Mouse (Mus musculus): ENCODE results near the gene Hnrnpf.

The Hnrnpf gene

GRCm38 (mm10) chr6:117891369-117892160, 8.6 kb upstream of the Hnrnpf start:
- DNase-seq (ENCODE audit: low spot score in 2 of 2): no peak

GRCm38 (mm10) chr6:117892386-117892785, 7.7 kb upstream of the Hnrnpf start:
- DNase-seq (ENCODE audit: low spot score in 2 of 2): no peak

DNA sequence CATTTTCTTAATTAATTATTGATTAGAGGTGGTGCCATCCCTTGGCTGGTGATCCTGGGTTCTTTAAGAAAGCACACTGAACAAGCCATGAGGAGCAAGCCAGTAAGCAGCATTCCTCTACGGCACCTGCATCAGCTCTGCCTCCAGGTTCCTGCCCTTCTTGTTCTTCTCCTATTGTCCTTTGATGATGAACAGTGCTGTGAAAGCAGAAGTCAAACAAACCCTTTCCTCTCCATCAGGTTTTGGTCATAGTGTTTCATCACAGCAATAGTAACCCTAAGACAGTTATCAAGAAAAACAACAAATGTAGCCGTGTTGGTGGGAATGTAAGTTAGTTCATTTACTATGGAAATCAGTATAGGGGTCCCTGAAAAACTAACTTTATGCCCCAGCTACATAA, 6.7 kb upstream of the Hnrnpf start:
- DNase-seq (ENCODE audit: low spot score in 2 of 2): no peak

- no peak for DNase-seq (ENCODE audit: low spot score in 2 of 2)
These were observed 2.3 kb upstream of the Hnrnpf start for GRCm38 (mm10) chr6:117897800-117898199.

DNA sequence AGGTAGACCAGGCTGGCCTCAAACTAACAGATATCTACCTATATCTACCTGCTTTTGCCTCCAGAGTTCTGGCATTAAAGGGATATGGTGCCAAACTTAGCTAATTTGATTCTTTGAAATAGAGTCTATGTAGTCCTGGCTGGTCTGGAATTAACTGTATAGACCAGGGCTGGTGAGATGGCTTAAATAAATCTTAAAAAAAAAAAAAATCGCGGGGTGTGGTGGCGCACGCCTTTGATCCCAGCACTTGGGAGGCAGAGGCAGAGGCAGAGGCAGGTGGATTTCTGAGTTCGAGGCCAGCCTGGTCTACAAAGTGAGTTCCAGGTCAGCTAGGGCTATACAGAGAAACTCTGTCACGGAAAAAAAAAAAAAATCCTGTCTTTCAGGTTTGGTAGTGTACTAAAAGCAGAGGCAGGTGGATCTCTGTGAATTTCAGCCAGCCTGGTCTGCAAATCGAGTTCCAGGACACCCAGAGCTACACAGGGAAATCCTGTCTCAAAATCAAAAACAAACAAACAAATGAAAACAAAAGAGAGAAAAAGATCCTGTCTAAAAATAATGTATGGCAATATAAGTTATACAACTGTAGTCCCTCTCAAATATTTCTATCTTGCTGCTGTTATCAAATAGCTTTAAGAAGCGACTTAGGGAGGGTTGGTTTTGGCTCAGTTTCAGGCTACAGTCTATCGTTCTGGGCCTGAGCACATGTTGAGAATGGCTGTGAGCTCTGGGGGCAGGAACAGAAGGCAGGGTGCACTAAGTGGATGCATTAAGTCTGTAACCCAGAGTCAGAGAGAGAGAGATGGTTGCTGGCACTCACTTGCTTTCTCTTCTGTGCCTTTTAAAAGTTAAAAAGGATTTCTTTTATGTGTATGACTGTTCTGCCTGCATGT, 1.6 kb downstream of the Hnrnpf start:
- no peak for DNase-seq (ENCODE audit: low spot score in 2 of 2)

- DNase-seq (ENCODE audit: low spot score in 2 of 2): no peak
These were observed 2.4 kb downstream of the Hnrnpf start for GRCm38 (mm10) chr6:117902556-117902955.

DNA sequence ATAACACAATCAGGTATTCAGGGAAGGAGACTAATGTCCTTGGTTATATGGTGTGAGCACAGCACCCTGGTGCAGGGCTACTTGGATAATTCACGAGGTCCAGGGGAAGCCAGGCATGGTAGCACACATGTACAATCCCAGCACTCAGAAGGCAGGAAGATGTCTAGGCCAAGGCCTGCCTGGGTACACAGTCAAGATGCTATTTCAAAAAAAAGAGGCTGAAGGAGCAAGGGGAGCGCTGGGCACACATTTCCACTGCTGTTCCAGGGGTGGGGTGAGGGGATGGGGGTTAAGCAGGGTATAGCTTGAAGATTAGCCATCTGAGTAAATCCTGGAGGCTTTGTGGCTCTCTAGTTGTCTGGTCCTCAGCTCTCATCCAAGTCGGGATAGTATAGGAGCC, 3.7 kb downstream of the Hnrnpf start:
- no peak for DNase-seq (ENCODE audit: low spot score in 2 of 2)

- DNase-seq (ENCODE audit: low spot score in 2 of 2): no peak
These were observed 5.3 kb downstream of the Hnrnpf start for GRCm38 (mm10) chr6:117905260-117905930.

GRCm38 (mm10) chr6:117906015-117906531, 5.9 kb downstream of the Hnrnpf start:
- peak in 1 of 2 experiments; percentile 34 for DNase-seq (ENCODE audit: low spot score in 2 of 2)

- DNase-seq (ENCODE audit: low spot score in 2 of 2): peak; percentile 97 to 98
These were observed 6.6 kb downstream of the Hnrnpf start for GRCm38 (mm10) chr6:117906590-117907271.

DNA sequence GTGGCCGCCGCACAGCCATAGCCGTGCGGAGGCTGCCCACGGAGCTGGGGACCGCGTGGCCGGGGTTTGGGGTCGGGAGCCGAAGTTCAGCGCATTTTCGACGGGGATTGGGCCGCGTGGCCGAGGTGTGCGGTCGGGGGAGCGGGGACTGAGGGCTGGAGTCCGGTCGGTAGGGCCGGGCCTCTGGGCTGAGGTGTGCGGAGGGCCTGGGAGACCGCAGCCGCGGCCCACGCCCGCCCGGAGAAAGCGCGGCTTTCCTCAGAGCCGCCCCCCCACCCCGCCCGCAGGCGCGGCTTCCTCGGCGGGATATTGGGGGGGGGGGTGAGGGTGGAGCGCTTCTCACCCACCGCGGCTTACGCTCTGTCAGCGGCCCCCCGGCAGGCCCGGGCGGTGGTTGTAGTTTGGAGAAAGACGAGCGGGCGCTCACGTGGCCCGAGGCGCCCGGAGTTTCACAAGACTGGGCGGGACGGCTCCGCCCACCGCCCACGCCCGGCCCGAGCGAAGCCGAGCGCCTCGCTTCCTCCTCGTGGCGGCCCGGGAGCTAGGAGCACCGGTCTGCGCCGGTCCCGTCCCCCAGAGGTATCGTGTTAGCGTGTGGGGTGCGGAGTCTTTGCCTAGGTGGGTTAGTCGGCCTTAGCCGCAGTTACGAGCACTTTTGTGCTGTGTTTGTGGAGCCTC, 7.3 kb downstream of the Hnrnpf start:
- peak; percentile 39 to 51 for DNase-seq (ENCODE audit: low spot score in 2 of 2)

GRCm38 (mm10) chr6:117907979-117908355, 7.8 kb downstream of the Hnrnpf start:
- DNase-seq (ENCODE audit: low spot score in 2 of 2): peak in 1 of 2 experiments; percentile 9

DNA sequence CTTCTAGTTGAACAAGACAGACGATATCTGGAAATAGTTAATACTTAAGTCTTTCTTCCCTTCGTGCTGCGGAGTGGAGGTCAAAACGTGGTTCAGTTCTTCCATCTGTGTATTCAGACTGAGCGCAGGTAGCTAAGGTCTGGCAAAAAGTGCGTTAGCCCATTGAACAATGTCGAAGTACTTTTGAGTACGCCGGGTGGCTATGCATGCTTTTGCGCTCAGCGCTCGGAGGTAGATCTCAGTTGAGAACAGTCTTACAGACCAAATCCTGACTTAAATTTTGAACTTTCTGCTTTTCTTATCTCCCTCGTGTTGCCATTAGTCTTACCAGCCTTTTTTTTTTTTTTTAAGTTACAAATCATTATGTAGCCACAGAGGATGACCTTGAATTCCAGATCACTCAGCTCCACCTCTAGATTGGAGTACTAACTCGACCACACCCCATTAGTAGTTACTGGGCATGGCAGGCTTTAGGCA, 8.3 kb downstream of the Hnrnpf start:
- DNase-seq (ENCODE audit: low spot score in 2 of 2): no peak

- no peak for DNase-seq (ENCODE audit: low spot score in 2 of 2)
These were observed 10.1 kb downstream of the Hnrnpf start for GRCm38 (mm10) chr6:117910120-117910661.

GRCm38 (mm10) chr6:117914541-117914940, 14.4 kb downstream of the Hnrnpf start:
- no peak for DNase-seq (ENCODE audit: low spot score in 2 of 2)

- no peak for DNase-seq (ENCODE audit: low spot score in 2 of 2)
These were observed 16.1 kb downstream of the Hnrnpf start for GRCm38 (mm10) chr6:117916205-117916736.

DNA sequence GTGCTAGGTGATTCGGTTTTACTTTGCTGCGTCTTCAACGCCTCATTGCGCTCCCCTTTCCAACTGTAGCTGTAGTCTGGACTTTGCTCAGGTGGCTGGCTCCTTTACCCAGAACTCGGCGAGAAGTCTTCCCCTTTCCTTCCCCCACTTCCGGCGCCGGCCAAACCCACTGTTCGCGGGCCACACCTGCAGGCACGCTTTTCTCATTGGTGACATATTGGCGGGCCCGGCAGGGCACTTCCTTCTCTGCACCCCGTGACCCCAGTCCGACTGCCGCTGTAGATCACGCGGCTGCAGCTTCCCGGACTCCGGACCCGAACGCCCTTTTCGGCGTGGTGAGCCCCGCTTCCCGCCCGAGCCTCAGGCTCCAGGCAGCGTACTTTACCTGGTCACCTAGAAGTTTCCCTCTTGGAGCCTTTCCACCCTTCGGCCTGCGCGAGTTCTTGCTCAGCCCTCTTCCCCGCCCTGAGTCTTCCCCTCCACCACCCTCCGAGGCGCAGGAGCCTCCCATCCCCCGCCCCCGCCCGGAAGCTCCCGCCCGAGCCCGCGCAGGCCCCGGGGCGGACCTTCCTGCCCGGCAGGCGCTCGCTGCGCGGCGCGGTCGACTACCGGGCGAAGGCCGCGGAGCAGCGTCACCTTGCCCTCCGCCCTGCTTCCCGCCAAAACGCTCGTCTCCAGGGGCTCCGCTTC, 16.8 kb downstream of the Hnrnpf start:
- peak; percentile 31 to 35 for DNase-seq (ENCODE audit: low spot score in 2 of 2)

DNA sequence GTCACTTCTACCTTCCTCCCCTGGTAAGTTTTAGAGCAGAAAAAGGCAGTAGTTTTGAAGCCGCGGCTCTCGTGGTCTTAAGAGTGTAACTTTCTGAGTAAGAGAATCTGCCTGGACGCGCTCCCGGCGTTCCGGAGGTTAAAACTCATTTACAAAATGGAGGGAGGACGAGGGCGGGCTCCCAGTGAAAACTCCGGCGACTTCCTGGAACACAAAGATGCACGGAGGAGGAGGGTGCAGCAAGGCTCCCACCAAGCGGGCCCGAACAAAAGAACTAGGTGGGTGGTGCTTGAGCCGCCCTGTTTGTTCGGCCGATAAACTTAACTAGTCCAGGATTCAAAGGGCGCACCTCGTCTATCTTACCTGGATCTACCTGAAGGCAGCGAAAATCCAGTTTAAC, 17.5 kb downstream of the Hnrnpf start:
- DNase-seq (ENCODE audit: low spot score in 2 of 2): peak; percentile 20 to 48

DNA sequence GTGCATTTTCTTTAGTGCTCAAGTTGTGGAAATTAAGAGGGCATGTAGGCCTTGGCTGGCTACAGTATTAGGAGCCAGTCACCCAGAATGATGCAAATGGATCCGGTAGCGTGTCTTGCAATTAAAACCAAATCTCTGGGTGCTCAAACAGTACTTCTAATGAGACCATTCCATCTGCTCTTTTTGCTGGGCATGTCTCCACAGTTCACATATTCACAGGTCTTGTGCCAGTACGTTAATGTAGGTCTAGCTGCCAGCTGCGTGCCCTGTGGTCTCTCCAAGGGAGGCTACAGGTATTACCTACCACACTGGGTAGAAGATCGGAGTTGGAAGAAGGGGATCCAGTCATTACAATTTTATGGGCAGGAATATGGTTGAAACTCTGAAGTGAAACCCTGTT, 17.9 kb downstream of the Hnrnpf start:
- no peak for DNase-seq (ENCODE audit: low spot score in 2 of 2)
